In the genomic region with DNA sequence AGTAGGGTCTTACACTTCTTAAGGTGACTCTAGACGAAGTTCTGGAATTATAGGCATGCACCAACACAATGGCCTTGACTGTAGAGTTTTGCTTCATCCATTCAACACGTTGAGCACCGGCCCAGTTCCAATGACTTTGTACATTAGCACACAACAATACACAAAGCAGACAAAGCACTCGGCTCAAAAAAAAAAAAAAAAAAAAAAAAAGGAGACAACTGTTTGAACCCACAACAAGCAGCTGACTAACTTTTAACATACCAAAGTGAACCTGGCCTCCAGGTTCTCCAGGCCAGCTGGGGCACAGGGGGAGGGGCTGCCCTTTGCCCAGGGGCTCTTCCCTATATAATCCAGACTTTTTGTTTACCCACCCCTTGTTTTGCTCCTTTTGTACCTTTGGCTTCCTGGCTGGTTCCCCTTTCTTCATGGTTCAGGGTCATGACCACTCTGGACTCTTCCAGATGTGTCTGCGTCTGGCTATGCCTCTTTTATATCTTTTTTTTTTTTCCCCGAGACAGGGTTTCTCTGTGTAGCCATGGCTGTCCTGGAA, we compare ENCODE assay signal across 13 mouse cellular contexts. TPM values are rescaled to one million over a fixed set of nuclear protein-coding genes. Genes with fewer than 3 reads are reported as not detected.
DNase-seq lines count a peak whose midpoint lies in the region; ATAC-seq lines count a peak whose summit lies in the region.
"Had no signal": no experiment of that assay in that cellular context is flagged by ENCODE, and none has a peak within 500 bp of the region (broad histone marks: within the 10 kb centered on the region; RNA-seq: fewer than 3 reads in every experiment).

No protein-coding gene starts in this region.

- H3K4me1 ChIP-seq in erythroblast, embryonic 14.5 days (ENCODE audit: control insufficient read depth) = peaks cover 35% of the 10 kb centered on the region
- peaks cover 10% of the 10 kb centered on the region for H3K4me1 ChIP-seq in lung, embryonic 16.5 days (replicated peaks; ENCODE audit: control insufficient read depth, insufficient read depth, low read length)
- H3K4me1 ChIP-seq in liver, embryonic 11.5 days (replicated peaks; ENCODE audit: control insufficient read depth, insufficient read depth, low read length) = peaks cover 16% of the 10 kb centered on the region

- WGBS in lung, embryonic 16.5 days = 82% methylated on average over 6 of the region's 6 CpGs
- WGBS in liver, embryonic 11.5 days = 78% methylated on average over 6 of the region's 6 CpGs

- no peaks in the 10 kb centered on the region for H3K27me3 ChIP-seq in erythroblast, embryonic 14.5 days (ENCODE audit: control insufficient read depth)
- H3K27me3 ChIP-seq in lung, embryonic 16.5 days (ENCODE audit: control insufficient read depth, insufficient read depth, low read depth, low read length) = no peaks in the 10 kb centered on the region
- H3K27me3 ChIP-seq in liver, embryonic 11.5 days (replicated peaks; ENCODE audit: control insufficient read depth, insufficient read depth, low read length) = no peaks in the 10 kb centered on the region

- no peak overlapping the region for H3K9ac ChIP-seq in lung, embryonic 16.5 days (ENCODE audit: low read length)
- H3K9ac ChIP-seq in liver, embryonic 11.5 days (ENCODE audit: low read depth, low read length) = no peak overlapping the region

- H3K4me2 ChIP-seq in lung, embryonic 16.5 days (ENCODE audit: low read depth, low read length) = 0 out of 2 replicates have a peak overlapping the region, but pooled peaks have one; percentile 43
- peak overlapping the region; percentile 65 for H3K4me2 ChIP-seq in liver, embryonic 11.5 days

- DNase-seq in lung, postnatal 14 days = no peak
- DNase-seq in liver, embryonic 11.5 days (ENCODE audit: low spot score) = no peak
- peak; percentile 45 for DNase-seq in yolk sac, embryonic 10.5 days (ENCODE audit: low spot score)
- no peak for DNase-seq in left cerebral cortex, postnatal 36 days (ENCODE audit: low spot score in 2 of 2)
- DNase-seq in adrenal gland, adult 18-20 months (ENCODE audit: low spot score in 2 of 2) = no peak
- DNase-seq: adrenal gland, postnatal 14 days; heart, postnatal 4 days had no signal

- no peak for ATAC-seq in erythroblast, adult 5-6 weeks (replicated peaks; ENCODE audit: low FRiP score, poor library complexity, severe bottlenecking)
- ATAC-seq in lung, embryonic 16.5 days (ENCODE audit: low read depth) = no peak
- no peak for ATAC-seq in liver, embryonic 11.5 days (replicated peaks; ENCODE audit: low FRiP score)

- peaks cover 18% of the 10 kb centered on the region for H3K36me3 ChIP-seq in erythroblast, embryonic 14.5 days (ENCODE audit: control insufficient read depth)
- H3K36me3 ChIP-seq in lung, embryonic 16.5 days (ENCODE audit: control insufficient read depth, insufficient read depth, low read length) = no peaks in the 10 kb centered on the region
- H3K36me3 ChIP-seq in liver, embryonic 11.5 days (ENCODE audit: control insufficient read depth, insufficient read depth, low read length) = peaks cover 8% of the 10 kb centered on the region

- intact Hi-C loops in left cerebral cortex, postnatal 36 days (cut with DNase I) = loop anchor here (1.0 kb wide), 2 partner anchors 22 to 27 kb away; no protein-coding TSS in a partner anchor

- no peak overlapping the region for H3K27ac ChIP-seq in lung, embryonic 16.5 days (ENCODE audit: low read length)
- peak overlapping the region; percentile 98; the same call in 1 of the 2 replicates for H3K27ac ChIP-seq in liver, embryonic 11.5 days (ENCODE audit: low read depth, low read length)

- peak overlapping the region; percentile 99 for H3K4me3 ChIP-seq in erythroblast, embryonic 14.5 days (replicated peaks)
- no peak overlapping the region for H3K4me3 ChIP-seq in lung, embryonic 16.5 days (ENCODE audit: low read length)
- H3K4me3 ChIP-seq in liver, embryonic 11.5 days (ENCODE audit: low read depth, low read length) = no peak overlapping the region

- no peaks in the 10 kb centered on the region for H3K9me3 ChIP-seq in erythroblast, embryonic 14.5 days (ENCODE audit: control insufficient read depth, low read length)
- no peaks in the 10 kb centered on the region for H3K9me3 ChIP-seq in lung, embryonic 16.5 days (ENCODE audit: control insufficient read depth, low read length)
- H3K9me3 ChIP-seq in liver, embryonic 11.5 days (ENCODE audit: control insufficient read depth, low read length) = no peaks in the 10 kb centered on the region

RNA-seq across cellular contexts. Expression of gene Ywhag, which starts 1.3 kb away (rescaled TPM):
- 5.0 and 5.6 TPM in 2 replicates for polyA plus RNA-seq in erythroblast, embryonic 14.5 days (2012)
- 14.8 and 40.5 TPM in 2 replicates for total RNA-seq in erythroblast, adult 5-6 weeks (2015; ENCODE audit: low replicate concordance)
- total RNA-seq in erythroblast, adult 5-6 weeks (2017; ENCODE audit: low replicate concordance) = 17.3 and 17.9 TPM in 2 replicates
- polyA plus RNA-seq in lung, embryonic 16.5 days (2015; fragmentation: Nextera tagmentation; extraction: Ambion mirVana) = 150 and 155 TPM in 2 replicates
- polyA plus RNA-seq in liver, embryonic 11.5 days (2014; fragmentation: Nextera tagmentation; extraction: Ambion mirVana) = 97.3 and 99.8 TPM in 2 replicates
- total RNA-seq in left cerebral cortex, postnatal 36 days (2021) = 1,000 to 10,000 TPM; 1,175 to 1,315 TPM
- 100 to 1,000 TPM; 665 to 853 TPM for total RNA-seq in adrenal gland, adult 18-20 months (2021)

RNA-seq across cellular contexts. Expression of gene Ssc4d, which starts 38.6 kb away (rescaled TPM):
- 0.03 and 0.27 TPM in 2 replicates for polyA plus RNA-seq in erythroblast, embryonic 14.5 days (2012)
- total RNA-seq in erythroblast, adult 5-6 weeks (2015; ENCODE audit: low replicate concordance) = 6.0 and 6.3 TPM in 2 replicates
- total RNA-seq in erythroblast, adult 5-6 weeks (2017; ENCODE audit: low replicate concordance) = 0.56 TPM in 1 of 2 replicates, not detected in the other
- 3.0 and 3.2 TPM in 2 replicates for polyA plus RNA-seq in lung, embryonic 16.5 days (2015; fragmentation: Nextera tagmentation; extraction: Ambion mirVana)
- 3.0 and 3.1 TPM in 2 replicates for polyA plus RNA-seq in liver, embryonic 11.5 days (2014; fragmentation: Nextera tagmentation; extraction: Ambion mirVana)
- 1 to 10 TPM; 1.4 TPM for total RNA-seq in left cerebral cortex, postnatal 36 days (2021)
- total RNA-seq in adrenal gland, adult 18-20 months (2021) = 1 to 10 TPM; 3.3 to 4.3 TPM

RNA-seq across cellular contexts. Expression of gene Zp3, which starts 44.2 kb away (rescaled TPM):
- not detected in 2 replicates for polyA plus RNA-seq in erythroblast, embryonic 14.5 days (2012)
- not detected in 2 replicates for total RNA-seq in erythroblast, adult 5-6 weeks (2015; ENCODE audit: low replicate concordance)
- total RNA-seq in erythroblast, adult 5-6 weeks (2017; ENCODE audit: low replicate concordance) = not detected in 2 replicates
- polyA plus RNA-seq in lung, embryonic 16.5 days (2015; fragmentation: Nextera tagmentation; extraction: Ambion mirVana) = 0.16 and 0.19 TPM in 2 replicates
- polyA plus RNA-seq in liver, embryonic 11.5 days (2014; fragmentation: Nextera tagmentation; extraction: Ambion mirVana) = not detected in 2 replicates
- not detected for total RNA-seq in left cerebral cortex, postnatal 36 days (2021)
- total RNA-seq in adrenal gland, adult 18-20 months (2021) = not detected
- total RNA-seq: adrenal gland, postnatal 14 days; heart, postnatal 4 days; left cerebral cortex, adult 8-10 months had no signal
- polyA plus RNA-seq: embryonic facial prominence, embryonic 11.5 days; urinary bladder, adult 2 months had no signal

RNA-seq across cellular contexts. Expression of gene Hspb1, which starts 48.0 kb away (rescaled TPM):
- 0.08 TPM in 1 of 2 replicates, not detected in the other for polyA plus RNA-seq in erythroblast, embryonic 14.5 days (2012)
- total RNA-seq in erythroblast, adult 5-6 weeks (2015; ENCODE audit: low replicate concordance) = not detected in 2 replicates
- not detected in 2 replicates for total RNA-seq in erythroblast, adult 5-6 weeks (2017; ENCODE audit: low replicate concordance)
- 126 and 127 TPM in 2 replicates for polyA plus RNA-seq in lung, embryonic 16.5 days (2015; fragmentation: Nextera tagmentation; extraction: Ambion mirVana)
- polyA plus RNA-seq in liver, embryonic 11.5 days (2014; fragmentation: Nextera tagmentation; extraction: Ambion mirVana) = 11.8 and 22.1 TPM in 2 replicates
- 10 to 100 TPM; 11.6 to 24.2 TPM for total RNA-seq in left cerebral cortex, postnatal 36 days (2021)
- total RNA-seq in adrenal gland, adult 18-20 months (2021) = 1,000 to 10,000 TPM in 1 of 2 experiments, 100 to 1,000 TPM in 1; 220 to 1,206 TPM

RNA-seq across cellular contexts. Expression of gene Dtx2, which starts 58.9 kb away (rescaled TPM):
- 0.84 and 0.97 TPM in 2 replicates for polyA plus RNA-seq in erythroblast, embryonic 14.5 days (2012)
- 3.8 and 22.1 TPM in 2 replicates for total RNA-seq in erythroblast, adult 5-6 weeks (2015; ENCODE audit: low replicate concordance)
- total RNA-seq in erythroblast, adult 5-6 weeks (2017; ENCODE audit: low replicate concordance) = 2.3 TPM in 1 of 2 replicates, not detected in the other
- polyA plus RNA-seq in lung, embryonic 16.5 days (2015; fragmentation: Nextera tagmentation; extraction: Ambion mirVana) = 26.6 and 27.6 TPM in 2 replicates
- polyA plus RNA-seq in liver, embryonic 11.5 days (2014; fragmentation: Nextera tagmentation; extraction: Ambion mirVana) = 20.0 and 20.3 TPM in 2 replicates
- 1 to 10 TPM; 7.7 to 8.4 TPM for total RNA-seq in left cerebral cortex, postnatal 36 days (2021)
- 10 to 100 TPM; 12.8 to 18.7 TPM for total RNA-seq in adrenal gland, adult 18-20 months (2021)

Comparison
In these comparisons a context has a peak if more than half of its experiments do, and no peak if none do; other contexts are left out.
1. RNA of gene Ywhag, which starts 1.3 kb away (total RNA-seq): 1,175 to 1,315 TPM in left cerebral cortex, postnatal 36 days and 665 to 853 TPM in adrenal gland, adult 18-20 months; 14.8 to 40.5 TPM in erythroblast, adult 5-6 weeks; every median in the first group is over 10 times any median in the second.